Mouse (Mus musculus) gastrocnemius, adult 8-10 months (tissue): ENCODE data around the gene Parp11. TPM values are rescaled to one million over a fixed set of nuclear protein-coding genes. Genes with fewer than 3 reads are reported as not detected.

Experiments used
- DNase-seq, 2 experiments: peaks; one replicate each; pipeline ENCODE4 v3.0.0; 2022; ENCODE audit warnings: low spot score in 2 of 2
- total RNA-seq, 4 experiments: library from RNA; stranded (reverse); gene quantifications; 2 replicates each; pipeline ENCODE4 v1.2.4; 2022

Gene Parp11
- total RNA-seq, 4 experiments from 2014 or later = 2.9 to 4.0 (median 3.9) TPM

DNA sequence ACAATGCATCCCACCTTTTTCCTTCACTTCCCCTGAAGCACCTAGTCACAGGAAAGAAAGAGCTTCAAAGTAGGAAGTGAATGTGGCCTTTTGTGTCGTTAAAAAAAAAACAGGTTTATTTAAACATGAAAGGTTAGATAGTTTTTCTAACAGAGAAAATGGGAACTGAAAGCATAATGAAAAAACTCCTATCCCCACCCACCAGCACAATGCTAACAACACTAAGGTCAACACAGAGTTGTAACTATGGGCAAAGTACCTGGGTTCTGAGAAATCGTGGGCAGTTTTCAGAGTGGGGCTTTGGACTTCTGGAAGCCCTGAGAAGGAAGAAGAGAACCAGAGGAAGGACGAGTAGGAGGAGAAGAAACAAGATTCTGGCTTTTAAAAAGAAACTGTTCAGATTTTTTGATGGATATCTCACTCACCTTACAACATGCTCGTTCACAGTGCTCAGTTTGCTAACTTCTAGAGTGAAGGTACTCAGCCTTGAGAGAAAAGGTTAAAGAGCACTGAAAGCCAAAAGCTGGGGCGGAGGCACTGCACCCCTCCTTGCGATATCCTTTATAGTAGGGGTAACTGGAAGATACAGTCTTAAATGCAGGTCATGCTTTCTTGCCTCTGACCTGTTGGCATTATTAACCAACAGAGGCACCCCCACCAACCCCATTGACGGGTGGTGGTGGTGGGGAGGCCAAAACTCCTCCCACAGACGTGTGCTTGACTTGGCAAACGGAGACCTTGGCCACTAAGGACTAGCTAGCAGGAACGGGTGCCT is 1.2 kb downstream of the Parp11 start:
- DNase-seq = no peak

DNA sequence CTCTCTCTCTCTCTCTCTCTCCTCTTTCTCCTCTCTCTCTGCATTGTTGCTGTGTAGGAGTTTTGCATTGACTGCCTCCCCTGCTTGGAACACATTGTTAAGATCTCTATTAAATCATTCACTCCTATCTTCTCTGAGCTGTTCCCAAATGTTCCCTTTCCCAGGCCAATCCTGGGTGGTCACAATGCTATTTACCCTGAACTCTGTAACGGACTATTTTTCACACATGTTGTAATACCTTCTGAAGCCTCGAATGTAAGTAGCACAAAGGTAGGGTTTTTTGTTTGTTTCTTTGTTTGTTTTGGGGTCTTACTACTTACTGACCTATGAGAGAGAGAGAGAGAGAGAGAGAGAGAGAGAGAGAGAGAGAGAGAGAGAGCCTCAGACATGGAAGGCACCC is 2.2 kb downstream of the Parp11 start:
- DNase-seq = no peak

DNA sequence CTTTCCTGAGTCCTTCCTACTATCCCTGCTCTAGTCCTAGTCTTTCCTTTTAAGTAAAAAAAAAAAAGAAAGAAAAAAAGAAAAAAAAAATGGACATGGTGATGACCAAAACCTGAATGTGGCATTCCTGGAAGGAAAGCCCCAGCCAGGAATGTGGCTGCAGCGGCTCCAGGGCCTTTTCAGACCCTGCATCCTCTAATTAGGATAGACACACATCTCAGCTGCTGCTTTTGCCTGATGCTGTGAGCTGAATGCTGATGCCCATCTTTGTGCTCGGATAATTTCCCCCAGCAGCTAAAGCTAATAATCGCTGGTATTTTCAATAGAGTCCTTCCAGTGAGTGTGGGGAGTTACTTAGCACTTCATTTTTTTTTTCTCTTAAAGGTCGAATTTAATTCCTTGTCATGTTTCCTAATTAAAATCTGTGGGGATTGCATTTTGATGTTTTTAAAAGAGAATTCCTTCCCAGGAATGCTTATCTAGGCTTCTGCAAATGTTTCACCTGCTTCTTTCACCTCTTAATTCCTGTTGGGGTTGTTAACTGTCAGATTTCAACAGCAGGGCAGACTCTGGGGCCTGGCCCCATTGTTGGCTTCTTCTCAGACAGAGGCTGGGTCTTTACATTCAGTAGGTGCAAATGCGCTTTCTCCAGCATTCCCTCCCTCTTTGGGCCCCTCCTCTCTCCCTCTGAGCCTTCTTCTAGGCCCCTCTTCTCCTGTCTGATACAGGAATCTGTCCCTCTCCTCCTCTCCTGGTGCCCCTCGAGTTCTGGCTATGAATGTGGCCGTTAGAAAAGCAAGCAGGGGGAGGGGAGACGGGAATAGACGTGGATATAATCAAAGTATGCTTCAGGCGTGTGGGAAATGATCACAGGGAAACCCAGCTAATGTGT is 3.1 kb downstream of the Parp11 start:
- DNase-seq = no peak

DNA sequence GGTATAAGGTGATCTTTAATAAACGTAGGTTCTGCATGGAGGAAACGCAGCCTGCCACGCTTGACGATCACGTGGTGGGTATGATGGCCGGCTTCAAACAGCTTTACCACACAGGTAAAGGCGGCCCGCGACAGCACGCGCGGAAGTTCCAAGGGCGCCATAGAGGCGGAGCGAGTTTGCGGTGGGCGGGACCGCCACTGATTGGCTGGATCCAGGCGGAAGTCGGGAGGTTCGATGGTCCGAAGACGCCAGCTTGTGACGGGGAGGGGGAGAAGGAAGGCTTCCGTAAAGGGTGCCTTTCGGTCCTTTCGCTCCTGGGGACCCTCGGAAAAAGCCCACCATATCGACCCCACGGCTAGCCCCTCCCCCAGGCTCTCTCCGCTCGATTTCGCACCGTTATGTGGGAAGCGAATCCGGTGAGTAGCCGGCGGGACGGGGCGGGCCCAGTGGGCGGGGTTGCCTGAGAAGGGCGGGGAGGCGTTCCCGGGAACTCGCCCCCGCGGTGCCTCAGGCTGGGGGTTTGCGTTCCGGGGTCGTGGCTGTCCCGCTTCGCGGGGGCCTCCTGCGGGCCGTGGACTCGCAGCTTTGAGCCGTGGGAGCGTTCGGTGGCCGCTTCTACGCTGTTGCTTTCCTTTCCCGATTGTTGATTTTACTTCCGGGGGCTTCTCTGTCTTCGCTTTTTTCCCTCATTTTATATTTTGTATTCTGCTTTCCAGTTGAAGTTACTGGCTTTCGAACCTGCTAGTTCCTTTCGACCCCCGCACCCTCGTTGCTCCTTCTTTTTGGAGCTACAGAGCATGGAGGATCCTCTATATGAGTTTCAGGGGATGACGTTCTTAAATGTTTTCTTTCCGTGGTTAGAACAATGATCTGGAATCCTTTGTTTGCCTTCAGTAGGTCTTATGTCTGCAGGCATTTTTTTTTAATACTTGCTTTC is 7.0 kb downstream of the Parp11 start:
- DNase-seq = peak; percentile 84 to 87

DNA sequence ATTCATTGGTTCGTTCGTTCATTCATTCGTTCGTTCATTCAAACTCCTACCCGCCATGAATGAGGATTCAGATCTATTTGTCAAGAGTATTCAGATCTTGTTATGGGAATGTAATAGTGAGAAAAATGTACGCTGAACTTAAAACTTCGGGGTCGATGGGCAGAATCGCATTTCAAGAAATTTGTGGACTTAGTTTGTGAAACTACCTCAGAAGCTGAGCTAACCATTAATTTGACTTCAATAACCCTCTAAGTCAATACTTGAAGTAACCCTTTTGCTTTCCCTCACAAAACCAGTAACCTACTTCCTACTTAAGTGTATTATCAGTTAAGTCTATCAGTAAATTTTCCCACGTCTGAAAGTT is 7.7 kb downstream of the Parp11 start:
- DNase-seq = no peak

DNA sequence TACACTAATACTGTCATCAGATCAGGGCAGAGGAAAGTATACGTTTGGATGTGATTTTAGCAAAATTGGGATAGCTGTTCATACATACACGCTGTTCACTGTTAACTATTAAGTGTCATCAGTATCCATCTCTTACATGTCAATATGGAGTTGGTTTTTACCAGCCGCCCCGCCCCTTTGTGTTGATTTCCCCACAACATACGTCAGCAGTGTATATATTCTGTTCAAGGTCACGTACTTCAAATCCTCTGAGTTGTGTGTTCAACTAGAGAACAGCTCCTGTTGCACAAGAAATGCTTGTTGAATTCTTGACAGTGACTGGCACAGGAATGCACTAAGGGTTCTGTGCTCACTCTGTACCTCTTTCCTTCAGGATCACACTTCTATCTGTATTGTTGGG is 8.2 kb downstream of the Parp11 start:
- DNase-seq = no peak

DNA sequence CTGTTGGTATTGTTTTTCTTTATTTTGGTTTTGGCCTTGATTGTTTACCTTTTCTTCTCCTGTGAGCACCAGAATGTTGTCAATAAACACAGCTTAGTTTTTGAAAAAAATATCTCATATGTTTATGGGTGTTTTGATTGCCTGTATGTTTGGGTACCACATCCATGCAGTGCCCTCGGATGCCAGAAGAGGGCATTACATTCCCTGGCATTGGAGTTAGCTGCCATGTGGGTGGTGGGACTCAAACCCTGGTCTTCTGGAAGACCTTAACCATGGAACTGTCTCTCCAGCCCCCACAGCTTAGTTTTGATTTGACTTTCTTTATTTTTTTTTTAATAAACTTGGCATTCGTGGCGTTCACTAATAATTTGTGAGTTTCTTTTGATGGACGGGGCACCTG is 8.8 kb downstream of the Parp11 start:
- DNase-seq = no peak

DNA sequence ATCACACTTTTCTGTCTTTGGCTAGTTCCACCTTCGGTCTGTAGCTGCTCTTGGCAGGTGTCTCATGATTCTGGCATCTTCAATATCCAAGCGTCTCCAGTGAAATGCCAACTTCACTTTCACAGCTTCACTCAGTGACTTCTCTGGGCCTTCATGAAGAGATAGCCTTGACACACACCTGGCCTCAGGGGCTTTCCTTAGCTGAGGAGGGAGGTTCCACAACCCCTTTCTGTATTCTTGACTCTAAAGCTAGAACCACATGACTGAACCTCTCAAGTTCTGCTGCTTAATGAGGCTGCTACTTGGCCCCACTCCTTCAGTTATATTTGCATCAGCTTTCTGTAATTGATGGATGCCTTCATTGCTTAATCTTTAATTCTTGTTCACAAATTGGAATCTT is 10.1 kb downstream of the Parp11 start:
- no peak for DNase-seq

DNA sequence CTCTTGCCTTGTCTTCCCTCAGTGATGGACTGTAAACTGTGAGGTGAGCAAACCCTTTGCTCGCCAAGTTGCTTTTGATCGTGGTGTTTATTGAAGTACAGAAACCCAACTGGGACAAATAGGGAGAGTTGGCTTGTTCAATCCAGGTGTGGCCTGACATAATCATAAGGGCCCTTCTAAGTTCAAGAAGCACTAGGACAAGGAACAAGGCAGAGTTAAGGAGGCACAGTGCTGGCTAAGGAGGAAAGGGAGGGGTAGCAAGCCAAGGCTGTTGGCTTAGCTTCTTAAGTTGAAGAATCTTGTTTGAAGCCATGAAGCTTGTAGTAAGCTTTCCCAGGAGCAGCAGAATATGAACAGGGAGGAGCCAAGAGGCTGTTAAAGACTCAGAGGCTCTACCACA is 13.1 kb downstream of the Parp11 start:
- no peak for DNase-seq

DNA sequence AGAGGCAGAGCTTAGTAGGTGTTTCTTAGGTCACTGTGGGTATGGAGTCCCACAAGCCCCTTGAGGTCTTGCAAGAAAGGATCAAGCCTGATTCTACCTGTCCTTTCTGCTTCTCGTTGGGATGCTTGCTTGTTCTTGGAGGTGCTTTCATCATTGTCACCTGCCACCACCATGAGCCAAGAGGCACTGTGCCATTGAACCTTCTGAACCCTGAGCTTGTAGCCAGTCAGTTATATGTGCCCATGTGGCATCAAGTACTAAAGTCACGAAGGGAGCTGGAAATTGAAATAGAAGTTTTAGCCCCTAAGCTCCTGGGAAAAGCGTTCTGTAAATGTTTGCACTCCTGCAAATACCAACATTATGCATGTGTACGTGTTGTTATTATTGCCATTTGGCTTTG is 14.9 kb downstream of the Parp11 start:
- no peak for DNase-seq

DNA sequence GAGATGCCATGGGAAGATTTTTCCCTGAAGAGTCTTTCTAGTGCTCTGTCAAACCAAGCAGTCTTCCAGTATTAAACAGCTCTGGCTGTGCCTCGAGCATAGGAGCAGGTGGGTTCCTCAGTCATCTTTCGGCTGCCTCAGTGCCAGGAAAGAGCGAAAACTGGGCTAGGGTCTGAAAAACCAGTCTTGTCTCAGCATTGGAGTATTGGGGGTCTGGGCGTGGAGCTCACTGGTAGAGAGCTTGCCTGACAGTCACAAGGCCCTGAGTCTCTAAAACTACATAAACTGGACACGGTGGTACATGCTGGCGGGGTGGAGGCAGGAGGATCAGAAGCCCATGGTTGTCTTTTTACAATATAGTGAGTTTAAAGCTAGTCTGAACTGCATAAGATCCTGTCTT is 15.6 kb downstream of the Parp11 start:
- no peak for DNase-seq

DNA sequence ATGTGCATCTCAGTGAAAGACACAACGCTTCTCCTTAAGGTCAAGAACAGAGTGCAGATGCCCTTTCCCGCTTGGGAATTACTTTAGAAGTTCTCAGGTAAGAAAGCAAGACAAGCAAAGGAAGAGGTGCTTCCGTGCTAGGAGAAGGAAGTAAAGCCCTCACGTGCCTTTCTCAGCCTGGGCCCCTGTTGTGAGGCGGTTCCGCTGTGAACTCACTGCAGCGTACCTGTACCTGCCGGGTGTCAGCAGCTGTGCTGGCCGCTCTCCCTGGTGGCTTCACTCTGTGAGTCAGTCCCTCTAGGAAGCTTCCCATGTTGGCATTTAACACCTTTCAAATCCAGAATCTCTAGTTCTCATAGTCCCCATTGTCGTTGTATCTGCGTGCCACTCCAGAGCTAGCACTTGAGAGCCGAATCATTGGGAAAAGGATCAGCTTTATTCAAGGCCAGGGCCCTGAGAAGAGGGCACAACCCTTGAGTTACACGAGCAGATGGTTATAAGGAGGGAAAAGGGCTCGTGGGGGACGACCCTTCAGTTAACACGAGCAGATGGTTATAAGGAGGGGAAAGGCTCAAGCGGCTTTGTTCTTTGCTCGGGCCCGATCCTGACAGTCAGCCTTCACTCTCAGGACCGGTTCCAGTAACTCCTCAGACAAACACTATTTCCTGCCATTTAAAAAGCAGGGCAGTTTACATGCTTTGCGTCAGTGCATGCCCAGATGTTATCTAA is 16.8 kb downstream of the Parp11 start:
- no peak for DNase-seq

DNA sequence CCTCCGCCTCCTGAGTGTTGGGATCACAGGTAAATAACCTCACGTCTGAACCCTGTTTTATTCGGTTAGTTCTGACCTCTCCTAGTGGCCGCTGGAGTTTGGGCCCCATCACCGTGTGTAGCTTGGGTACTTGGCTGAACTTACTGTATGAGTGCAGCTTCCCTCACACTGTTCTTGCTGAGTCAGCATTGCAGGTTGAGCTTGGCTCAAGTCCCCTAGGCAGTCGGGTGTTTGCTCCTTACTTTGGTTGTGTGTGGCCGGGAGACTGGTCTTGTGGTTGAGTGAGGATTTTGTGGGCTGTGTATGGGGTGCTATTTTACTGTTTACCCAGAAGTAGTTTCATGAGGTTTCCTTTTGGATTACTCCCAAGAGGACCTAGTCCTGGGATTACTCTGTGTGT is 17.9 kb downstream of the Parp11 start:
- no peak for DNase-seq

DNA sequence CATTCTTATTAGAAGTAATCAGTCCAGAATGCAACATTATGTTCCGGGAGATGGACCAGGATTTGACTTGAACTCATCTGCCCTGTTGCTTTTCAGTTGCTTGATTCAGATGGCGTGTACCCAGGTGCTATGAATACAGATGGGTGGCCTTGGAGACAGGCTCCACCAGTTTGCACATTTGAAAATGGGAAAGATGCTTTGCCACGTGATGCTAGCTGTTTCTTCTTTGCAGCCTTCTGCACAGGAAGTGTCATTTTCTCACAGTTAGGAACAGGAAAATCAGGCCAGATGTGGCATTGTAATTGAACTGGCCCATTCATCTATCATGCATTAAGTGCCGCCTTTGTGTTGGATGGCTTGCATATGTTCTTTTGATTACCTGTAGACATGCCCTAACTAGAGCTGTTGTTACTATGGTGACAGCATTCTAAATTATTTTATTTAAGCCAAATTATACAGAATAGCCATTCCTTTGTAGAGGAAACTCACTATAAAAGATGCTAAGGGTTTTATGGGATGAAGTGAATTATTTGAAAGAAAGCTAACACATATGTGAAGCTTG is 20.2 kb downstream of the Parp11 start:
- DNase-seq = no peak

DNA sequence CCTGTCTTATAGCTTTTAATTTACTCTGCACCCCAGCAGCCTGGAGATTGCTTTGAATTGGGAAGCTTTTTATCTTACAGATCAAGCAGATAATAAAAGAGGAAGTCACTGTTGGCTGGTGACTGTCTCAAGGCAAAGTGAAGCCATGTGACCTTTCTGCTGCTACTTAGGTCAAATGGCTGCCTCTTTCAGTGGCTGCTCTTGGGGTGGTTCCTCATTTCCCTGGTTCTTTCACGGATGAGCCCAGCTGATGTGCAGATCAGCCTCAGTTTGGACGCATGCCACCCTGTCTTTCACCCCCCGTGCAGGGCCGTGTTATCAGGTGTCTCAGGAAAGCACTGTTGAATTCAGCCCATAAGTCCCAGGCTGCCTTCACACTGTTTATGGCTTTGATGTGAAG is 25.4 kb downstream of the Parp11 start:
- no peak for DNase-seq

DNA sequence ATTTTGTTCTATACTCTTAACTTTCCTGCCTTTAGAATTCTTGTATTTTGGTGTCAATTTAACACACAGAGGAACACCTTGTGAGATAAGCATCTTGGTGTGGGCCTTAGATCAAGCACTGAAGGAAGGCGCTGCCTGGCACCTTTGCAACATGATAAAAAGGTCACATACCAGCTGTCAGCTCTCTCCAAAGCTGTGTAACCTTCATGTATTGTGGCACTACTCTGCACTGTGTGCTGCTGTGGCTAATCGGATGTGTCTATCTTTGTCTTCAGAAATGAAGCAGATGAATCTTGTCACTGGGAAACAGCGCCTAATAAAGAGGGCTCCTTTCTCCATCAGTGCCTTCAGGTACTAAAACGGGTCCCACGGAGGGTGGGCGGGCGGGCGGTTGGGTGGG is 27.3 kb downstream of the Parp11 start:
- no peak for DNase-seq

DNA sequence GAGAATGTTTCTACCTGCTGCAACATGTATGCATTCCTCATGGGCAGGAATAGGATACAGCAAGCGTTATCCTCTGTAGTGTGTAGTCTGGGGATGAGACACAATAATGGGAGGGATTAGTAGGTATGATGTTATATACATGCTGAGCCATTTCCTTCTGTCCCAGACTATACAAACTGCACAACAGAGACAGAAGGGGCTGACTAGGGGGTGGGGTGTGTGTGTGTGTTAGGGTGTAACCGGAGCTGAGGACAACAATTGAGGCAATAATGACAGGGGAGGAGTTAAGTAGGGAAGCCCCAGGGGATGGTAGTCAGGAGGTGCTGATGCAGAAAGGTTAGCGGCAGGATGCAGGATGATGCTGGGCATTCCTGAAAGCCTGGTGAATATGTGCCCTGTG is 28.6 kb downstream of the Parp11 start:
- no peak for DNase-seq

DNA sequence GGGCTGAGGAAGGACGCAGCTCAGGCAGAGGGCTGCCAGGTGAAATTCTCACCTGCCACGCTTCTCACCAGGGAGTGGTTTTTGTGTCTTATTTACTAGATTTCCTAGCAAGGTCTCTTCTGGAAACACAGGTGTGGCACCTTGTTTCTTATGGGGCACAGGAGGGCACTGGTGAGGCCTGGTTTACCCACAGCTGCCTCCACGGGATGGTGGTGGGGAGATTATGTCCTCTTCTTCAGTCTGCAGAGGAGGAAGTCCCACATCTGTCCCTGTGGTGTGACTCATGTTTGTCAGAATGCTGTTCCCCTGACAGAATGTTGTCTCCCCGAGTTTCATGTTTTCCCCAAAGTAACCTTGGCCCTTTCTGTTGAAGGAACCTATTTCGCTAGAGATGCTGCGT is 44.4 kb downstream of the Parp11 start:
- DNase-seq = no peak

DNA sequence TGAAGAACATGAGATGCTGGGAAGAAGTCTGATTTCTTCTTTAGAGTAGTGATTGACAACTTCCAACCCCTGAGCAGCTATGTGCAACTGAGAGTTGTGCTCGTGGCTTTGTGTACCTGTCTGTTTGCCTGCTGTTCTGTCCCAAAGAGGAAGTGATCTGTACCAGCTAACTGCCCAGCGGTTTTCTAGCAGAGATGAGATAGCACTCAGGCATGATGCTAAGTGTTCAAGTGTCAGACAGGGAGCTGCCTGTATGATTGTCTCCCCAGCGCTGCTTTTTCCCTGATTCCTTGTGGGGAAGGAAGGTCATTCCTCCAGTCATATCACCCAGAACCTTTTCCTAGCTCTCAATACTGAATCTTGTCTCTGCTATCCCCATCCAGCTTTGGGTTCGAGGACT is 45.9 kb downstream of the Parp11 start:
- no peak for DNase-seq

DNA sequence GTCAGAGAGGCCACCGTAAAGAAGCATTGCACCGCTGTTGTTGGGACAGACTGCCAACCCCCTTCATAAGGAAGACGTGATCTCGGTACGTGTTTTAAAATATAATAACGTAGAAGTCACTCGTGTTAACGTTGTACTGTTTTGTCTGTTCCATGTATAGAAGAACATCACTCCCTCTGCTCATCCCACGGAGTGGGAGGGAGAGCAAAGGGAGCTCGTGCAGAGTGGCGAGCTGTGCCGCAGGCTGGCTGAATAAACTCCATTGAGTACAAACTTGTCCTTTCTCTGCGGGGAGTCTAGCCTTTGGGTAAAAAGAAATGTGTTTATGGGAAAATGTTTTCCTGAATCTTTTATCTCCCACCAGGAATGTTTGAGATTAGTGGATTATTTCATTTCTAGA is 47.1 kb downstream of the Parp11 start:
- DNase-seq = no peak

DNA sequence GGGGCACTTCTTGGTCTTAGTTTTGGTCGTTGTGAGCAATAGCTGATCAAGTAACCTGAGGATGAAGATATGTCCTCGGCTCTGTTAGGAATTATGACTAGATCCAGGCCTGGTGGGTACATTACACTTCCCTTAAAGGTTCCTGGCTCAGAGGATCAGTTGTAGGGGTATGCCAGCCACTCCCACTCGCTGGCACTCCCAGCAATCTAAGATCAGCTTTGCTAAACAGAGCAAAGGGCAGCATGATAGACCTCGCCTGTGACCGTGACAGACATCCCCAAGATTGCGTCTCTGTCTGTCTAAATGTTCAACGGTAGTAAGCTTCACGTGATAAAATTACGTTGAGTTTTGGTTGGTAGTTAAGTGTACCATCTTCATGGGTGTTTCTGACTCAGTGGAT is 47.7 kb downstream of the Parp11 start:
- no peak for DNase-seq
